Mouse (Mus musculus) monocyte, adult 5-6 weeks (primary cell): ENCODE measurements around the gene Rassf7. TPM values are rescaled to one million over a fixed set of nuclear protein-coding genes. Genes with fewer than 3 reads are reported as not detected.

Experiments
- ATAC-seq: fragments of 153-309, 156-312 bp; replicated peaks from 2 replicates; pipeline ENCODE4 v1.8.0; 2017; ENCODE audit warnings: mild to moderate bottlenecking; ENCODE audit not compliant: low TSS enrichment, insufficient number of reproducible peaks, severe bottlenecking, poor library complexity, low FRiP score
- total RNA-seq: library from RNA; stranded (forward); fragments of 200-1000, 200-491, 200-594 nt; gene quantifications from 3 replicates; pipeline ENCODE4 v1.2.3, GENCODE M21; 2017

Rassf7 gene
- total RNA-seq, 1 experiment from 2014 or later = 1.4 TPM

GRCm38 (mm10) chr7:141194409-141194808 lies 21.3 kb upstream of the Rassf7 start:
- ATAC-seq = no peak

- peak; percentile 47 for ATAC-seq
These were observed 20.8 kb upstream of the Rassf7 start for GRCm38 (mm10) chr7:141194830-141195229.

- no peak for ATAC-seq
These were observed 19.9 kb upstream of the Rassf7 start for GRCm38 (mm10) chr7:141195754-141196153.

GRCm38 (mm10) chr7:141196619-141197282 lies 18.9 kb upstream of the Rassf7 start:
- no peak for ATAC-seq

- no peak for ATAC-seq
These were observed 17.5 kb upstream of the Rassf7 start for GRCm38 (mm10) chr7:141198121-141198520.

- ATAC-seq = no peak
These were observed 11.1 kb upstream of the Rassf7 start for GRCm38 (mm10) chr7:141204546-141204945.

GRCm38 (mm10) chr7:141205504-141205903 lies 10.2 kb upstream of the Rassf7 start:
- ATAC-seq = no peak

GRCm38 (mm10) chr7:141206182-141206937 lies 9.3 kb upstream of the Rassf7 start:
- ATAC-seq = no peak

GRCm38 (mm10) chr7:141209526-141209925 lies 6.1 kb upstream of the Rassf7 start:
- no peak for ATAC-seq

GRCm38 (mm10) chr7:141210137-141210536 lies 5.5 kb upstream of the Rassf7 start:
- no peak for ATAC-seq

GRCm38 (mm10) chr7:141210606-141211131 lies 5.0 kb upstream of the Rassf7 start:
- no peak for ATAC-seq

GRCm38 (mm10) chr7:141213133-141213532 lies 2.5 kb upstream of the Rassf7 start:
- no peak for ATAC-seq

- no peak for ATAC-seq
These were observed 1.9 kb upstream of the Rassf7 start, which contains the start of gene Lmntd2 for GRCm38 (mm10) chr7:141213605-141214235. Lmntd2 (minus strand) TSS chr7:141214080.

- ATAC-seq = no peak
These were observed 1.4 kb upstream of the Rassf7 start for GRCm38 (mm10) chr7:141214310-141214709.

- no peak for ATAC-seq
These were observed 447 bp downstream of the Rassf7 start for GRCm38 (mm10) chr7:141215880-141216733.

- no peak for ATAC-seq
These were observed 1.2 kb downstream of the Rassf7 start for GRCm38 (mm10) chr7:141216894-141217293.

- ATAC-seq = no peak
These were observed 1.8 kb downstream of the Rassf7 start for GRCm38 (mm10) chr7:141217343-141218013.

- ATAC-seq = no peak
These were observed 2.5 kb downstream of the Rassf7 start for GRCm38 (mm10) chr7:141218141-141218540.
